Mouse (Mus musculus) liver, adult (tissue): ENCODE measurements around the gene Ccdc36.
A peak's percentile ranks its signal among the peaks of the same experiment; 100 is the strongest.

Source experiments
- GATA4 ChIP-seq: IDR thresholded peaks from 2 replicates; pipeline ENCODE4 v1.6.1; 2014; ENCODE audit warnings: mild to moderate bottlenecking, low read length; ENCODE audit not compliant: insufficient replicate concordance

Gene Ccdc36

DNA sequence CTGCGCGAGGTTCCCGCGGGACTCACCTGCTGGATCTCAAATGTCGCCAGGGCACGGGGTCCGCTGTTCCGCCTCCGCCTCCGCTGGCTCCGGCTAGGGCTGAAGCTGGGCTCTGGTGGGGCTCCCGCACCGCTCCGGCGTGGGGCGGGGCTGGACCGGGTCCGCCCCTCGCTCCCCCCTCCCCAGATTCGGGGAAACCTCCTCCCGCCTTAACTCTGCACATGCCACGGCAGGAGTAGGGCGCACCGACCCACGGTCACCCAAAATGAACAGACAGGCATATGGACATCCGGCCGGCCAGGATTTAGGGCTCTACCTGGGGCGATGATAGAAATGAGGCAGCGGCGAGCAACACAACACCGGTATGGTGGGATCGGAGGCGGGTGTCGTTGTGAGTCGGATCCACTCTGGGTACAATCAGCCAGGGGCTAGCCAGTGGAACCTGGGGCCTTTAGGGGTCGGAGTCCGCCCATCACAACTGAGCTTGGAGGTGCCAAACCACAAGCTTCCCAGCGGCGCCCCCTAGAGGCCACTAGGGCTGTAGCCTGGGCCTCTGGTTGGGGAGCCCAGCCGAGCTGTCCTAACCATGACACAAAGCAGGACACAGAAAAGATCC, 24.1 kb upstream of the Ccdc36 start:
- TF ChIP-seq GATA4 = no peak

- no peak for TF ChIP-seq GATA4
Measured at GRCm38 (mm10) chr9:108451519-108452160, 23.4 kb upstream of the Ccdc36 start.

DNA sequence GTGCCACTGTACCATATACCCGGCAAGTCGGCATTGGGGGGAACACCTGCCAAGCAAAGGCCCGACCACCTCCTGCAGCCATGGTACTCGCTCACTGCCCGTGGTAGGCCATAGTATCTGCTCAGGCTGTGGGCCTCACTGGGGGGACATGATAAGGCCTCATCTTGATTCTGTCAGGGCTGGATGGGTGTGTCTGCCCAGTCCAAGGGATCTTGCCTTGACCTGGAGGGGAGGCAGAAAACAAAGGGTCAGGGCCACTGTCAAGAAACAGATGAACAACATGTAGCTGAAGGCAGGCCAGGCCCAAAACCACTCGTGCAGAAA, 22.8 kb upstream of the Ccdc36 start:
- TF ChIP-seq GATA4 = no peak

DNA sequence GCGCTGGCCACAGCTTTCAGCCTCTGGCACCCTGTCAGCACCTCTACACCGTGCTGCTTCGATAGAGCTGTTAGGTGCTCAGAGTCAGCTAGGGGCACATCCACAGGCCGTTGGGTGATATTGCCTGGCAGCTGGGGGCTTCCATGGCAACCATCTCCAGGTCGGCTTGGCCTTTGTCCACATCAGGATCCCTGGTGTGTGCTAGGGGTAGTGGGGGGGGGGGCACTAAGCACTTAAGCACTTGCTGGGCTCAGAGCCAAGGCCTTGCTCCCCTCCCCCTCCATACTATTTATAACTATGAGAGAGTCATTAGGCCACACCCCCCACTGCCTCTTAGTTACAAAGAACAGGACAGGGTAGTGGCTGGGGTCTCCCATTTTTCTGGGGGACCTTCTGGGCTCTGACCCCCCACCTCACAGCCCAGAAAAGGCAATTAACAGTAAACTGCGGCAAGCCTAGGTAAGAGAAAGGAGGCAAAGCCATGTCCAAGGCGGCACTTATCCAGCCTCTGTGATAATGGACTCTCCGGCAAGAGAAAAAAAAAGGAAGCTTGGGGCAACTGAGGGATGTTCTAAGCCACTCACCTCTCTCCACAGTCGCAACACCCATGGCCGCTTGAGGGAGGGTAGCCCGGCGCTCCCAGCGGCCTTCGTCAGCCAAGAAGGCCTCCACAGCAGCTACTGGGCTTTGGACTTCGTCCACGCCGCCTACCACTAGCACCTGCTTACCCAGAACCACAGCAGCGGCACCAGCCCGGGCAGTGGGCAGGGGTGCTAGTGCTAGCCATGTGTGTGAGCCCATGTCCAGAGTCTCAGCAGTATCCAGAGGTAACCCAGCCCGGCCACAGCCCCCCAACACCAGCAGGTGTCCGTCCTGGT, 22.2 kb upstream of the Ccdc36 start:
- TF ChIP-seq GATA4 = no peak

DNA sequence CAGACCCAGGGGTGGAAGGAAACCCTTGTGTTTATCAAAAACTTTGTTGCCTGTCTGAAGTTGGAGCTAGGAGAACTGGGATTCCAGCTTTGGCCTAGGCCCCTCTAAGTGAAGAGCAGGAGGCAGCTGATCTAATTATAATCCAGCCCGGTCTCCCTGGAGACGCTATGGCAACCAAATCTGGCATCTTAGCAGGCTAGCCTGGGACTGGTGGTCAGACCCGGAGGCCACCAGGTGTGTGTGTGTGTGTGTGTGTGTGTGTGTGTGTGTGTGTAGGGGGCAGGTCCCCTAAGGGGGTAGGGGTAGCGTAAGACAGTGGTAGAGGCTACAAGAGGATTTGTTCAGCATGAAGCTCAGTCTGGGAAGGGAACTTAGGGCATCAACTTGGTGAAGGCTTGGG, 21.6 kb upstream of the Ccdc36 start:
- TF ChIP-seq GATA4 = no peak

DNA sequence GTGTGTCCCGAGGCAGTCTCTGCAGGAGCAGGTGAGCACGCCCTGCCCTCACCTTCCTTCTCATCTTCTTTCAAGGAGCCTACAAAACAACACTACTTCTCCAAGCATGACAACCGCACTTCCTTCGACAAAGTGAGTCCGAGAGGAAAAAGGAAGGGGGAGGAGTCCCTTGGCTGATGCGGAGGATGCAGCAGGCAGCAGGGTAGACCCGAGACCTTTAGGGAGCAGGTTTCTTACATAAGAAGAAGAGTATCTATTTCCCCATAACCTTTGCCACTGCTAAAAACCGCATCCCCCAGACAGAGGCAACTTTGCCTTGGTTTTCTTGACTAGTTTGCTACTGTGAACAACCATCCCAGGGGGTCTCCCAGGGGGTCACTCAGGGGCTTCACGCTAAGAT, 16.8 kb upstream of the Ccdc36 start:
- TF ChIP-seq GATA4 = no peak

DNA sequence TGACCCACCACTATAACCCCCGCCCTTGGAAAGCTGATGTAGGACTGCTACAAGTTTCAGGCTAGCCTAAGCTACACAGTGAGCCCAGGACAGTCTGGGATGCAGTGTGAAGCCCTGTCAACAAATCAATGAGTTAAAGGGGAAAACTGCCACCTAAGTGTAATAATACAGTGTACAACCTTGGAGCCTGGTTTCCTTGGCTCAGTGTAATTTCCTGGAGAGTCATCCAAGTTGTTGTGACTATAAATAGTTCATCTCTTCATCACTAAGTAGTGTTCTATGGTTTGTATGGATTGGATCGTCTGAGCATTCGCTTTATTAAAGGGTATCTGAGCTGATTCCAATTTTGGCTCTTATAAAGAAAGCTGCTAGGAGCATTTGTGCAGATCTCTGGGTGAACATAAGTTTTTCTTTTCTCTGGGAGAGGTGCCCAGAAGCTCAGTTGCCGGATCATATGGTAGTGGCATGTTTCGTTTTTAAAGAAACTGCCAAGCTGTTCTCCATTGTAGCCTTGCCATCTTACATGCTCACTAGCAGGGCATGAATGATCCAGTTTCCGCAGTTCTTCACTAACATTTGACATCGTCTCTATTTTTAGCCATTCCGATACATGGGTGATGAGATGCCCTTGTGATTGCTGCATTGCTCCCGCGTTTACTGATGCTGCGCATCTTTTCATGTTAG, 13.1 kb upstream of the Ccdc36 start:
- TF ChIP-seq GATA4 = no peak

- no peak for TF ChIP-seq GATA4
Measured at GRCm38 (mm10) chr9:108440485-108440884, 12.2 kb upstream of the Ccdc36 start.

- TF ChIP-seq GATA4 = no peak
Measured at GRCm38 (mm10) chr9:108439176-108439575, 10.9 kb upstream of the Ccdc36 start.

DNA sequence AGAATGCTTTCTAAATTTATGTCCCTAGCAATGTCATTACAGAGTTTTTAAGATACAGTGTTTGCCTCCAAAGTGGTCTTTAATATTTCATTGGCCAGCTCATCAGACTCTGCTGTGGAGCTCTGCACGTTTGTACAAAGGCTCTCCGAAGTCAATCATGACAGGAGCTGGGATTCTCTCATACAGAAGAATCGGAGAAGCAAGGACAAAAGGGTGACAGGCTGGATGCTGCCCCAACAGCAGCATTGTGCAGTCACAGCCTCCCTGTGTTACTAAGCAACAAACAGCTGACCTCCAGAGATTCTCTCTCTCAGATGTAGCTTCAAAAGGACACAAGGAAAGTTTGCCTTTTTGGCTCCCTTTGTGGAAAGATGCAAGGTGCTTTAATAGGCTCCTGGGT, 7.9 kb upstream of the Ccdc36 start, which contains the start of gene BC048562:
BC048562 (plus strand) TSS at position 301 of the 400 bp plus-strand sequence.
- no peak for TF ChIP-seq GATA4

GRCm38 (mm10) chr9:108431431-108432067, 3.3 kb upstream of the Ccdc36 start:
- no peak for TF ChIP-seq GATA4

DNA sequence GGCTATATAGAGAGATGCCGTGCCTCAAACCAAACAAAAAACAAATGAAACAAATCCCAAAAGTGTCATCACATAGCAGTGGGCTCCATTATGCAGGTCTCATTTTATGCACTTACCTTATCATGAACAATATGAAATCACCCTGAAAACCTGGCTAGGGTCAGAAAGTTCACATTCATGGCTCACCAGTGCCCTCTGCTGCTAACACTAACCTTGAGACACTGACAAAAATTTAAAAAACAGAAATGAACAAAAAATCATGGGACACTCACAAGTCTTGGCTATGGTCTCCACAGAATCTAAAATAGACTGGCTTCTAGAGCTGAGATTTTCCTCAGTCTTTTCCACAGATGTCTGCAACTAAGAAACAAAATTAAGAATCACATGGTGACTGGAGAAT, 16.1 kb downstream of the Ccdc36 start:
- no peak for TF ChIP-seq GATA4

GRCm38 (mm10) chr9:108411381-108411942, 16.8 kb downstream of the Ccdc36 start:
- no peak for TF ChIP-seq GATA4

DNA sequence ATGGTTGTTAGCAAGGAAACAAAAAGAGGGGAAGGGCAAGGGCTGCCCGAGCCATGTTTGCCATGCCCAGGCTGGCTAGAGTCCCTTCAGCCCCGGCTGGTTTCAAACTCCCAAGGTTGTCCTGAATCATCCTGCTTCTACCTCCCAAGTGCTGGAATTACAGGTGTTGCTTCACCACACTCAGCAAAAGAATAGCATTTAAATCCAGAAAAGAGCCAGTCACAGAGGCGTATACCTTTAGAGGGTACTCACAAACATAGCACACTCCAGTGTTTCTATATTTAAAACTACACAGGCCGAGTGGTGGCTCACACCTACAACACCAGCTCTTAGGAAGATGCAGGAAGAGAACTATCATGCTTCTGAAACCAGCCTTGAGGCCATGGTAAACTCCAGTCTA, 18.7 kb downstream of the Ccdc36 start:
- no peak for TF ChIP-seq GATA4

DNA sequence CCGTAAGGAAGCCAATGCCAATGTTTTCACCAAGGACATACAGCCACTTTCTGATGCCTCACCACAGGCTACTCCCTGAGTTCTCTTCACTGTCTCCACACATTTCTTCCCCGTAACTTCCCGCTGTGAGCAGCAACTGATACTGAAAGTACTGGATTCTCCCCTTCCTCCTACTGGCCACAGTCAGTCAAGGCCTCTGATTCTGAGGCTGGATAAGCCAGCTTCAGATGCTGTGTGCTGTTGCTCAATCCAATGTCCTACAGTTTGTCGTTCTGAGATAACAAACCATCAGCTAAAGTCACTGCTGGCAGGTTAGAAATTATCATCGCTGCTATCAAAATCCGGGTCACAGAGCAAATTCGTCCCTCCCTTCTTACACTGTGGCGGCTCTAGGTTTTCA, 23.8 kb downstream of the Ccdc36 start:
- peak; percentile 75; the same call in 1 of the 2 replicates for TF ChIP-seq GATA4
